Mouse (Mus musculus) heart, postnatal 25 days (tissue): ENCODE data around the gene Usp21. TPM values are rescaled to one million over a fixed set of nuclear protein-coding genes. Genes with fewer than 3 reads are reported as not detected.

Source experiments
- total RNA-seq, 2 experiments: library from RNA; stranded (reverse); gene quantifications; 2 replicates each; pipeline ENCODE4 v1.2.3; 2021

The Usp21 gene
- total RNA-seq, 2 experiments from 2014 or later = 19.7 to 21.3 TPM

Other genes with a start within 250 kb of the Usp21 start
- 10 to 100 TPM; 12.5 to 15.6 TPM for gene Fcgr3, start 223.1 kb downstream of the Usp21 start, total RNA-seq
- 1 to 10 TPM in 1 of 2 experiments, under 1 TPM in 1; 0.34 to 1.1 TPM for gene Cfap126, start 174.1 kb downstream of the Usp21 start, total RNA-seq
- 1,000 to 10,000 TPM; 1,121 to 1,186 TPM for gene Sdhc, start 137.4 kb downstream of the Usp21 start, total RNA-seq
- 1 to 10 TPM in 1 of 2 experiments, under 1 TPM in 1; 0.29 to 6.7 TPM for gene Mpz, start 137.3 kb downstream of the Usp21 start, total RNA-seq
- 100 to 1,000 TPM; 253 to 281 TPM for gene Pcp4l1, start 91.7 kb downstream of the Usp21 start, total RNA-seq
- not detected for gene Nr1i3, start 74.0 kb downstream of the Usp21 start, total RNA-seq
- 100 to 1,000 TPM in 1 of 2 experiments, 10 to 100 TPM in 1; 88.9 to 101 TPM for gene Tomm40l, start 65.5 kb downstream of the Usp21 start, total RNA-seq
- 1 to 10 TPM; 2.9 to 3.0 TPM for gene Apoa2, start 62.9 kb downstream of the Usp21 start, total RNA-seq
- gene Fcer1g, start 53.6 kb downstream of the Usp21 start, total RNA-seq = 10 to 100 TPM; 11.0 to 12.9 TPM
- 1 to 10 TPM in 1 of 2 experiments, under 1 TPM in 1; 0.49 to 2.0 TPM for gene Adamts4, start 37.6 kb downstream of the Usp21 start, total RNA-seq
- gene Ndufs2, start 36.6 kb downstream of the Usp21 start, total RNA-seq = 1,000 to 10,000 TPM; 1,437 to 1,441 TPM
- gene B4galt3, start 17.7 kb downstream of the Usp21 start, total RNA-seq = 10 to 100 TPM; 16.4 to 17.8 TPM
- gene Ppox, start 6.8 kb downstream of the Usp21 start, total RNA-seq = 10 to 100 TPM; 13.4 to 13.7 TPM
- gene Ufc1, start 7.0 kb upstream of the Usp21 start, total RNA-seq = 10 to 100 TPM; 80.7 to 81.5 TPM
- 10 to 100 TPM; 21.9 to 22.2 TPM for gene Dedd, start 41.2 kb upstream of the Usp21 start, total RNA-seq
- 10 to 100 TPM; 26.1 to 29.9 TPM for gene Nit1, start 57.7 kb upstream of the Usp21 start, total RNA-seq
- gene Pfdn2, start 57.7 kb upstream of the Usp21 start, total RNA-seq = 10 to 100 TPM; 74.3 to 84.4 TPM
- not detected for gene Klhdc9, start 72.8 kb upstream of the Usp21 start, total RNA-seq
- under 1 TPM; 0.21 to 0.42 TPM for gene Nectin4, start 82.1 kb upstream of the Usp21 start, total RNA-seq
- 1 to 10 TPM; 2.7 TPM for gene Arhgap30, start 101.0 kb upstream of the Usp21 start, total RNA-seq
- 10 to 100 TPM; 38.7 to 42.6 TPM for gene Usf1, start 123.3 kb upstream of the Usp21 start, total RNA-seq
- 1 to 10 TPM; 1.2 to 1.6 TPM for gene Tstd1, start 130.9 kb upstream of the Usp21 start, total RNA-seq
- 10 to 100 TPM; 37.1 to 38.9 TPM for gene F11r, start 149.5 kb upstream of the Usp21 start, total RNA-seq
- 1 to 10 TPM; 2.4 to 3.3 TPM for gene Alyref2, start 215.5 kb upstream of the Usp21 start, total RNA-seq
- gene Itln1, start 247.3 kb upstream of the Usp21 start, total RNA-seq = not detected